Mouse (Mus musculus) heart, embryonic 16.5 days (tissue): ENCODE measurements around the gene Prr5l. TPM values are rescaled to one million over a fixed set of nuclear protein-coding genes. Genes with fewer than 3 reads are reported as not detected.

Source experiments
- ATAC-seq: fragments of 200-750 bp; cut with Nextera tagmentation; replicated peaks from 2 replicates; pipeline ENCODE4 v1.8.0; 2017; ENCODE audit warnings: moderate number of reproducible peaks; ENCODE audit not compliant: insufficient read depth, low FRiP score; ENCODE audit errors: extremely low read depth
- H3K27ac ChIP-seq: fragments of 300-500 bp; sonication (generic); 2 replicates; pipeline ENCODE4 v1.5.1; 2014; ENCODE audit warnings: mild to moderate bottlenecking, low read length, control low read depth, moderate library complexity
- H3K27me3 ChIP-seq: fragments of 300-500 bp; sonication (generic); 2 replicates; pipeline ENCODE4 v1.6.1; 2014; ENCODE audit warnings: low read length, mixed read lengths; ENCODE audit not compliant: control insufficient read depth, insufficient read depth
- H3K36me3 ChIP-seq: fragments of 300-500 bp; sonication (generic); 2 replicates; pipeline ENCODE4 v1.6.1; 2014; ENCODE audit not compliant: control insufficient read depth, insufficient read depth
- H3K4me1 ChIP-seq: fragments of 300-500 bp; sonication (generic); 2 replicates; pipeline ENCODE4 v1.6.1; 2014; ENCODE audit warnings: low read length, mixed read lengths; ENCODE audit not compliant: control insufficient read depth, insufficient read depth
- H3K4me2 ChIP-seq: fragments of 300-500 bp; sonication (generic); 2 replicates; pipeline ENCODE4 v1.6.1; 2014; ENCODE audit warnings: low read depth, mild to moderate bottlenecking, control low read depth, low read length
- H3K4me3 ChIP-seq: fragments of 300-500 bp; sonication (generic); 2 replicates; pipeline ENCODE4 v1.5.1; 2014; ENCODE audit warnings: mild to moderate bottlenecking, control low read depth, low read length
- H3K9ac ChIP-seq: fragments of 300-500 bp; sonication (generic); 2 replicates; pipeline ENCODE4 v1.6.1; 2014; ENCODE audit warnings: low read length, control low read depth
- H3K9me3 ChIP-seq: fragments of 300-500 bp; sonication (generic); replicated peaks from 2 replicates; pipeline ENCODE4 v1.6.1; 2016; ENCODE audit warnings: low read length; ENCODE audit not compliant: control insufficient read depth
- WGBS: fragments of 180-500 bp; shearing (Covaris S2); extraction: QIAGEN DNeasy Blood & Tissue Kit; methylation state at CpG from one replicate; pipeline ENCODE4 v1.1.7; 2014; 5-methylcytosine and 5-hydroxymethylcytosine counted together
- polyA plus RNA-seq: library from polyadenylated mRNA; unstranded; fragments of >200 nt; fragmentation: Nextera tagmentation; extraction: Ambion mirVana; gene quantifications from 2 replicates; pipeline ENCODE4 v1.2.1, GENCODE M21; 2015

Prr5l gene
- polyA plus RNA-seq, 1 experiment from 2014 or later, result 6.2 TPM

DNA sequence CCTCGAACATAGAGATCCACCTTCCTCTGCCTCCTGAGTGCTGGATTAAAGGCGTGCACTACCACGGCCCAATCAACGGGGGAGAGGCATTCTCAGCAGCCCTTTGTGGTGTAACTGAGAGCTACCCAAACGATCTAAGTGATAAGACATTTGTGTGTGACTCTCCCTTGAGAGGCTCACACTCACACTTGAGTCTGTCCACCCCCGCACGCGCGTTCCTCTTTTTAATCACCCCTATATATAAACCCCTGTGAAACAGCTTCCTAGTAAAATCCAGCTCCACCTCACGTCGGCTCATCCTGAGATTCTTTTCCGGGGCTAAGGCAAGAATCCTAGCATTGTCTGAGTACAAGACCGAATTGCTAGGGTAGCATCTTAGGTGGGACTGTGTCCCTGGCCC lies 25.9 kb upstream of the Prr5l start:
- Histone ChIP-seq H3K4me2 (no peak overlapping the region), H3K27ac (no peak overlapping the region)

GRCm38 (mm10) chr2:101907386-101908022 lies 24.7 kb upstream of the Prr5l start:
- Histone ChIP-seq H3K27ac (no peak overlapping the region), H3K27me3 (no peaks in the 10 kb centered on the region), H3K9ac (no peak overlapping the region), H3K4me1 (0 out of 2 replicates have a peak, but pooled peaks cover 2% of the 10 kb centered on the region), H3K9me3 (no peaks in the 10 kb centered on the region), H3K4me2 (no peak overlapping the region), H3K36me3 (peaks cover 4% of the 10 kb centered on the region; the same call in 1 of the 2 replicates), H3K4me3 (no peak overlapping the region)
- ATAC-seq, result no peak
- 77% methylated on average over 10 of the region's 10 CpGs for WGBS

More for the DNA sequence above, 25.9 kb upstream of the Prr5l start:
- Histone ChIP-seq H3K4me3 (no peak overlapping the region), H3K9ac (no peak overlapping the region), H3K9me3 (no peaks in the 10 kb centered on the region), H3K4me1 (0 out of 2 replicates have a peak, but pooled peaks cover 2% of the 10 kb centered on the region), H3K36me3 (peaks cover 4% of the 10 kb centered on the region; the same call in 1 of the 2 replicates), H3K27me3 (no peaks in the 10 kb centered on the region)
- ATAC-seq, result no peak
- WGBS, result 73% methylated on average over 13 of the region's 13 CpGs

DNA sequence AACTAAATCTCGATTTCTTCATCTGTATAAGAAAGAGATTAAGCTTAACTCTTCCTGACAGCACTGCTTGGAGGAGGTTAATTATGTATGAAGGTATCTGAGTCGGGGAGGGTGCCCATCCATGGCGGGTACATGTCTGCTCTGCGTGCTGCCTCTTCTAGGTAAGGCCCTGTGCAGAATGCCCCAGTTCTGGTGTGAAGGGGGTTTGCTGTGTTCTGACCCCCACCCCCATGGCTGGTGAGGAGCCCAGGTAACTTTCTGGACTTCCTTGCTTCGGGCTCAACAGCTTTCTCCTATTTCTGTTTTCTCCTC lies 23.5 kb upstream of the Prr5l start:
- 76% methylated on average over 5 of the region's 5 CpGs for WGBS
- no peaks in the 10 kb centered on the region for H3K27me3 ChIP-seq
- 0 out of 2 replicates have a peak, but pooled peaks cover 2% of the 10 kb centered on the region for H3K4me1 ChIP-seq
- H3K9me3 ChIP-seq, result no peaks in the 10 kb centered on the region
- H3K9ac ChIP-seq, result no peak overlapping the region
- H3K4me2 ChIP-seq, result no peak overlapping the region
- H3K4me3 ChIP-seq, result no peak overlapping the region
- no peak overlapping the region for H3K27ac ChIP-seq
- H3K36me3 ChIP-seq, result peaks cover 4% of the 10 kb centered on the region; the same call in 1 of the 2 replicates
- no peak for ATAC-seq

DNA sequence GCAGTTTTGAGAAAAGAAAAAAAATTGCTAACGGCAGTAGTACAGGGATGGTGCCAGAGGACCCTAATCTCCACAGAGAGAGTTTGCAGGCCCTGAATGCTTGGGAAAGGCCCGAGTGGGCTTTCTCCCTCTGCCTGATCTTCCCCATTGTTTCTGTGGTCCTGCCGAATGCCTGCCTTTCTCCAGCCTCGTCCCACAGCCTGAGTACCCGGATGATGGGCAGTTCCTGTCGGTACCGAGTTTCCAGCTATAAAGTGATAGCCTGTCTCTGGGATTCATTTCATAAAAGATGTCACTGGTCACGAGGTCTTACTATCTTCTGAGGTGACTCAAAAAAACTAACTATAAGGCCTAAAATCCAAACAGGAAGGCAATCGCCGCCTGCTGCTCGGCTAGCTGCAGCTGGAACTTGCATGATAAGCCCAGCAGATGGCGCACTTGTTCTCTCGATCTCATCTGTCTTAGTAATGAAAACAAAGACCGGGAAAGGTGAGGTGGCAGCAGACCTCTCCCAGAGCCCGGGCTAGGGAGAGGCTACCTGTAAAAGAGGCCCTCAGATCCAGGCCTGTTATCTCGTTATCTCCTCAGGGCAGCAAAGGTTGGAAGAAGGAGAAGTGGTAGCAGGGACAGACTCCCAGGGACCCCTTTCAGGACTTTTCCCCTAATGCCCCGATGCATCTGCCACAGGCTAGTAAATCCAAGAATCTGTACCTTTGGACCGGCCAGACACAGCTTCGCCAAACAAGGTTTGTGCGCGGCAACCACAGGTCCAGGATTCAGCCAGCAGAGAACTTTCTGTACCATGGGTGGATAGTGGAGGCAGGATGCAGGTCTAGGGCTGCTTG lies 22.9 kb upstream of the Prr5l start:
- Histone ChIP-seq H3K4me3 (peak overlapping the region; percentile 25), H3K27ac (no peak overlapping the region)
- 0 out of 2 replicates have a peak, but pooled peaks have one; percentile 29 for ATAC-seq

DNA sequence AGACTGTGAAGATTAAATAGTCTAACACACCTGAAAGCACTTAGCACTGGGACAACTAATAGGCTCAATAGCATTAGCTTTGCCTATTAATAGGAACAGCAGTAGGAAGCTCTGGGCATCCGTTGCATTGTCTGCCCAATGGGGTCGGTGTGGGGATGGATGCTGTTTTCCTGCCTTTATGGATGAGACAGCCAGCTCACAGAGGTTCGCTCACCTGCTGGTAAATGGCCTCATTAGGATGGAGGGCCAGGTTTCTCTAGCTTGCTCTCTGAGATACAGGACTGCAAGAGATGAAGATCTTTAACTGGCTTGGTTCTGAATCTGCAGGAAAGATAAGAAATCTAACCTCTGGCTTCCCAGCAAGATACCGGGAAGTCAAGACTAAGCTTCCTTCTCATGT lies 19.4 kb upstream of the Prr5l start:
- Histone ChIP-seq H3K9me3 (no peaks in the 10 kb centered on the region), H3K27me3 (no peaks in the 10 kb centered on the region), H3K27ac (no peak overlapping the region), H3K4me3 (no peak overlapping the region), H3K9ac (no peak overlapping the region), H3K4me2 (no peak overlapping the region), H3K4me1 (0 out of 2 replicates have a peak, but pooled peaks cover 2% of the 10 kb centered on the region), H3K36me3 (0 out of 2 replicates have a peak, but pooled peaks cover 3% of the 10 kb centered on the region)
- 82% methylated on average over 4 of the region's 4 CpGs for WGBS
- no peak for ATAC-seq

More for the DNA sequence above, 22.9 kb upstream of the Prr5l start:
- Histone ChIP-seq H3K27me3 (no peaks in the 10 kb centered on the region), H3K9ac (peak overlapping the region; percentile 63), H3K4me2 (peak overlapping the region; percentile 62), H3K36me3 (peaks cover 3% of the 10 kb centered on the region; the same call in 1 of the 2 replicates), H3K9me3 (no peaks in the 10 kb centered on the region), H3K4me1 (0 out of 2 replicates have a peak, but pooled peaks cover 2% of the 10 kb centered on the region)
- WGBS, result 24% methylated on average over 21 of the region's 21 CpGs

- Histone ChIP-seq H3K27ac (no peak overlapping the region), H3K36me3 (peaks cover 9% of the 10 kb centered on the region), H3K4me3 (no peak overlapping the region), H3K4me1 (no peaks in the 10 kb centered on the region), H3K9me3 (no peaks in the 10 kb centered on the region), H3K27me3 (no peaks in the 10 kb centered on the region), H3K4me2 (no peak overlapping the region), H3K9ac (no peak overlapping the region)
- ATAC-seq, result no peak
- 71% methylated on average over 10 of the region's 10 CpGs for WGBS
Observed at GRCm38 (mm10) chr2:101896425-101897204, 13.8 kb upstream of the Prr5l start.

DNA sequence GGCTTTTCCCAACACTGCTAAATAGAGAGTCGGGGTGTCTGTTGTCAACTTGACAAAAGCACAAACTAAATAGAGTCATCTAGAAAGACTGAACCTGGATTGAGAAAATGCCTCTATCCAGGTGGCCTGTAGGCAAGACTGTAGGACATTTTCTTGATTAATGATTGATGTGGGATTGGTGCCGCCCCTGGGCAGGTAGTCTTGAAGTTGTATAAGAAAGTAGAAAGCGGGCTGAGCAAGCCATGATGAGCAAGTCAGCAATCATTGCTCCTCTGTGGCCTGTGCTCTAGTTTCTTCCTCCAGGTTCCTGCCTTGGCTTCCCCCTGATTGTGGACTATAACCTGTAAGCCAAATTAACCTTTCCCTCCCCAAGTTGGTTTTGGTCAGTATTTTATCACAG lies 11.3 kb upstream of the Prr5l start:
- Histone ChIP-seq H3K4me2 (no peak overlapping the region), H3K9ac (no peak overlapping the region), H3K27ac (no peak overlapping the region), H3K36me3 (peaks cover 6% of the 10 kb centered on the region), H3K4me3 (no peak overlapping the region), H3K9me3 (no peaks in the 10 kb centered on the region), H3K27me3 (no peaks in the 10 kb centered on the region), H3K4me1 (no peaks in the 10 kb centered on the region)
- no peak for ATAC-seq
- WGBS, result 90% methylated on average over 3 of the region's 3 CpGs

- peaks cover 6% of the 10 kb centered on the region for H3K4me1 ChIP-seq
- no peak overlapping the region for H3K4me3 ChIP-seq
- H3K27ac ChIP-seq, result no peak overlapping the region
- peaks cover 6% of the 10 kb centered on the region for H3K36me3 ChIP-seq
- no peak for ATAC-seq
- no peak overlapping the region for H3K4me2 ChIP-seq
- no peaks in the 10 kb centered on the region for H3K27me3 ChIP-seq
- H3K9me3 ChIP-seq, result no peaks in the 10 kb centered on the region
- WGBS, result 49% methylated on average over 7 of the region's 7 CpGs
- H3K9ac ChIP-seq, result no peak overlapping the region
Observed at GRCm38 (mm10) chr2:101891143-101891542, 8.3 kb upstream of the Prr5l start.
